ENCODE assay signal across 25 mouse cellular contexts in the genomic region with DNA sequence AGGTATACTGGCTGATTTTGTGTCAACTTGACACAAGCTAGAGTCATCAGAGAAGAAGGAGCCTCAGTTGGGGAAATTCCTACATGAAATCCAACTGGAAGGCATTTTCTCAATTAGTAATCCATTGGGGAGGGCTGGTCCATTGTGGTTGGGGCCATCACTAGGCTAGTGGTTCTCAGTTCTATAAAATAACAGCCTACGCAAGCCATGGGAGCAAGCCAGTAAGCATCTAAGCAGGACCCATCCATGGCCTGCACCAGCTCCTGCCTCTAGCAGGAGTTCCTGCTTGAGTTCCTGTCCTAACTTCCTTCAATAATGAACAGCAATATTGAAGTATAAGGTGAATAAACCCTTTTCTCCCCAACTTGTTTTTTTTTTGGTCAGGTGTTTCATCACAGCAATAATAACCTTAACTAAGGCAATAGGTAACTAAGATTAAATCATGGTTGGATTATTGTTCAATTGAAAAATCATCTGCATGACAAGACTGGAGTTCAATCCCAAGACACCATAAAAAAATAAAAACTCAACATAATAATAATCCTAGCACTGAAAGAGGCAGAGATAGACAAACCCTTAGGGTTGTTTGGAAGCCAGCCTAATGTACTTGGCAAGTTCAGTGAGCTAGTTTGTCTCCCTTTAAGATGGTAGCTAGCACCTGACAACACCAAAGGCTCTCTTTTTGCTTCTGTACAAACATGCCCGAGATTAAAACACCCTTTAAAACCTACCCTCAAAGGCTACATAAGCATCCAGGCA. TPM values are rescaled to one million over a fixed set of nuclear protein-coding genes. Genes with fewer than 3 reads are reported as not detected.
"Had no signal": no experiment of that assay in that cellular context is flagged by ENCODE, and none has a peak within 500 bp of the region (broad histone marks: within the 10 kb centered on the region; RNA-seq: fewer than 3 reads in every experiment).

No protein-coding gene starts in this region.

- H3K4me2 ChIP-seq: lung, embryonic 14.5 days; midbrain, embryonic 12.5 days; neural tube, embryonic 13.5 days; neural tube, embryonic 15.5 days had no signal

- H3K9ac ChIP-seq: lung, embryonic 14.5 days; midbrain, embryonic 12.5 days; neural tube, embryonic 13.5 days; neural tube, embryonic 15.5 days had no signal

- DNase-seq: lung, adult 18-20 months; lung, embryonic 14.5 days; lung, postnatal 10 days; lung, postnatal 4 days; midbrain, embryonic 14.5 days; retina, postnatal 1 day; right cerebral cortex, adult 18-20 months; right cerebral cortex, postnatal 25 days; right cerebral cortex, postnatal 4 days; spleen, adult 18-20 months; thymus, adult 18-20 months; thymus, postnatal 14 days; thymus, postnatal 36 days had no signal

- H3K4me1 ChIP-seq: midbrain, embryonic 10.5 days; midbrain, embryonic 12.5 days; neural tube, embryonic 13.5 days; neural tube, embryonic 15.5 days had no signal

- H3K36me3 ChIP-seq: midbrain, embryonic 10.5 days; midbrain, embryonic 12.5 days; neural tube, embryonic 13.5 days; neural tube, embryonic 15.5 days had no signal

- ATAC-seq: midbrain, embryonic 16.5 days had no signal

- H3K27me3 ChIP-seq: midbrain, embryonic 12.5 days; neural tube, embryonic 13.5 days; neural tube, embryonic 15.5 days had no signal

- H3K4me3 ChIP-seq: midbrain, embryonic 10.5 days; midbrain, embryonic 12.5 days; myocyte; neural tube, embryonic 13.5 days; neural tube, embryonic 15.5 days had no signal

- H3K9me3 ChIP-seq: midbrain, embryonic 10.5 days; midbrain, embryonic 12.5 days; neural tube, embryonic 13.5 days; neural tube, embryonic 15.5 days had no signal

- H3K27ac ChIP-seq: midbrain, embryonic 10.5 days; midbrain, embryonic 12.5 days; neural tube, embryonic 13.5 days; neural tube, embryonic 15.5 days had no signal

RNA-seq across cellular contexts. Expression of a gene that starts 5.5 kb away (rescaled TPM):
- polyA plus RNA-seq: midbrain, embryonic 10.5 days; midbrain, embryonic 12.5 days; midbrain, embryonic 14.5 days; midbrain, embryonic 16.5 days; myocyte; neural tube, embryonic 11.5 days; neural tube, embryonic 13.5 days; neural tube, embryonic 15.5 days; small intestine, adult 2 months; stomach, embryonic 14.5 days; thymus, postnatal 0 days had no signal

RNA-seq across cellular contexts. Expression of a gene that starts 47.2 kb away (rescaled TPM):
- polyA plus RNA-seq: lung, embryonic 14.5 days; lung, embryonic 16.5 days; midbrain, embryonic 10.5 days; midbrain, embryonic 12.5 days; midbrain, embryonic 14.5 days; midbrain, embryonic 16.5 days; myocyte; neural tube, embryonic 11.5 days; neural tube, embryonic 13.5 days; neural tube, embryonic 15.5 days; small intestine, adult 2 months; stomach, embryonic 14.5 days; stomach, embryonic 16.5 days; thymus, postnatal 0 days had no signal
